Mouse (Mus musculus) MEL (cell line): Measurements from ENCODE around the gene Fto.

Source experiments
- CTCF ChIP-seq, 3 experiments: IDR thresholded peaks in 2 of 3; conservative IDR thresholded peaks in 1 of 3; 2 replicates each; pipeline ENCODE4 v1.5.1; 2011 to 2012; ENCODE audit warnings: low read length in 3 of 3, low read depth in 2 of 3, mild to moderate bottlenecking in 2 of 3, improper control_type of control experiment in 1 of 3, inconsistent platforms in 1 of 3, mixed read lengths in 1 of 3, moderate library complexity in 1 of 3; ENCODE audit not compliant: control insufficient read depth in 1 of 3, insufficient read depth in 1 of 3, poor library complexity in 1 of 3, severe bottlenecking in 1 of 3
- EP300 ChIP-seq, 2 experiments: IDR thresholded peaks; 2 replicates each; pipeline ENCODE4 v1.6.1; 2011; ENCODE audit warnings: improper control_type of control experiment in 2 of 2, low read length in 2 of 2, low read depth in 1 of 2, mild to moderate bottlenecking in 1 of 2
- POLR2A ChIP-seq, 2 experiments: IDR thresholded peaks; 2 replicates each; pipeline ENCODE4 v1.6.1; 2011 to 2012; ENCODE audit warnings: low read length in 2 of 2, mild to moderate bottlenecking in 2 of 2, control low read depth in 1 of 2, improper control_type of control experiment in 1 of 2, low read depth in 1 of 2, moderate library complexity in 1 of 2; ENCODE audit not compliant: control insufficient read depth in 1 of 2, insufficient read depth in 1 of 2, poor library complexity in 1 of 2

DNA sequence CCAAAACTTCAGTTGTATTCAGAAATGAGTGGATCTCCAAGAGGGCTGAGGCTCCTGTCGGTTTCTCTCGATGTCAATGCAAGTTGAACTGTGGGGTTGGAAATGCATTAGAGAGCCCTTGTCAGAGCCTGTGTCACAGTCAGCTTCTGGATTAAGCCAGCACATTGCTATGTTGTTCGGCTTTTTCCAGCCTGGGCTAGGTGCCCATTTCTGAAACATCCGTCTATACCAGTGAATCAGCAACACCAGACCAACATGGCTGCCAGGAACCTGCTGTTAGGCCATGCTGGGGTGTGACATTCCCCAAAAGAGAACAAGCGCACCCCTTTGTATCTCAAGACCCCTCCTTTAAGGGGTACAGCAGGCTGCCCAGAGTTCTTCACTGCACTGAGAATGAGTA, 293.8 kb downstream of the Fto start:
- TF ChIP-seq CTCF (IDR thresholded peaks at IDR 0.05 in 2 of 3, conservative IDR thresholded peaks at IDR 0.05 in 1 of 3; ENCODE audit: control insufficient read depth in 1 of 3, insufficient read depth in 1 of 3, low read depth in 2 of 3, low read length in 3 of 3, poor library complexity in 1 of 3, severe bottlenecking in 1 of 3) (no peak), EP300 (IDR thresholded peaks at IDR 0.05; ENCODE audit: low read depth in 1 of 2, low read length in 2 of 2) (no peak), POLR2A (IDR thresholded peaks at IDR 0.05; ENCODE audit: control insufficient read depth in 1 of 2, insufficient read depth in 1 of 2, low read depth in 1 of 2, low read length in 2 of 2, poor library complexity in 1 of 2) (no peak)
